Mouse (Mus musculus): ENCODE results near the gene Gas1. TPM values are rescaled to one million over a fixed set of nuclear protein-coding genes. Genes with fewer than 3 reads are reported as not detected.

Gene Gas1
- polyA plus RNA-seq, 1 experiment from 2014 or later = 10.1 TPM

GRCm38 (mm10) chr13:60133716-60134438 lies 43.3 kb downstream of the Gas1 start:
- Histone ChIP-seq H3K4me1 (ENCODE audit: control insufficient read depth, insufficient read depth, low read length) (peaks cover 6% of the 10 kb centered on the region; the same call in 1 of the 2 replicates), H3K9me3 (replicated peaks; ENCODE audit: control insufficient read depth, low read length, poor library complexity, severe bottlenecking) (no peaks in the 10 kb centered on the region), H3K4me3 (ENCODE audit: low read depth, low read length) (no peak overlapping the region), H3K27me3 (ENCODE audit: control insufficient read depth, insufficient read depth, low read depth, low read length) (no peaks in the 10 kb centered on the region), H3K9ac (ENCODE audit: low read depth, low read length) (no peak overlapping the region), H3K27ac (ENCODE audit: low read length) (no peak overlapping the region), H3K36me3 (ENCODE audit: control insufficient read depth, insufficient read depth, low read length) (no peaks in the 10 kb centered on the region), H3K4me2 (ENCODE audit: low read length) (no peak overlapping the region)
- 33% methylated on average over 10 of the region's 10 CpGs for WGBS
- no peak for ATAC-seq

- ATAC-seq = no peak
- H3K4me1 ChIP-seq (ENCODE audit: control insufficient read depth, insufficient read depth, low read length) = peaks cover 6% of the 10 kb centered on the region; the same call in 1 of the 2 replicates
- H3K36me3 ChIP-seq (ENCODE audit: control insufficient read depth, insufficient read depth, low read length) = no peaks in the 10 kb centered on the region
- no peak overlapping the region for H3K4me3 ChIP-seq (ENCODE audit: low read depth, low read length)
- H3K4me2 ChIP-seq (ENCODE audit: low read length) = no peak overlapping the region
- no peaks in the 10 kb centered on the region for H3K9me3 ChIP-seq (replicated peaks; ENCODE audit: control insufficient read depth, low read length, poor library complexity, severe bottlenecking)
- H3K27me3 ChIP-seq (ENCODE audit: control insufficient read depth, insufficient read depth, low read depth, low read length) = no peaks in the 10 kb centered on the region; the same call in 1 of the 2 replicates
- H3K27ac ChIP-seq (ENCODE audit: low read length) = no peak overlapping the region
- WGBS = 57% methylated on average over 13 of the region's 13 CpGs
- H3K9ac ChIP-seq (ENCODE audit: low read depth, low read length) = no peak overlapping the region
Observed at GRCm38 (mm10) chr13:60131771-60132170, 45.4 kb downstream of the Gas1 start.

- H3K27me3 ChIP-seq (ENCODE audit: control insufficient read depth, insufficient read depth, low read depth, low read length) = no peaks in the 10 kb centered on the region; the same call in 1 of the 2 replicates
- peaks cover 18% of the 10 kb centered on the region for H3K4me1 ChIP-seq (ENCODE audit: control insufficient read depth, insufficient read depth, low read length)
- no peak overlapping the region for H3K9ac ChIP-seq (ENCODE audit: low read depth, low read length)
- H3K9me3 ChIP-seq (replicated peaks; ENCODE audit: control insufficient read depth, low read length, poor library complexity, severe bottlenecking) = no peaks in the 10 kb centered on the region
- no peak overlapping the region for H3K27ac ChIP-seq (ENCODE audit: low read length)
- no peak for ATAC-seq
- H3K4me3 ChIP-seq (ENCODE audit: low read depth, low read length) = no peak overlapping the region
- WGBS = 71% methylated on average over 9 of the region's 9 CpGs
- H3K36me3 ChIP-seq (ENCODE audit: control insufficient read depth, insufficient read depth, low read length) = no peaks in the 10 kb centered on the region
- H3K4me2 ChIP-seq (ENCODE audit: low read length) = no peak overlapping the region
Observed at GRCm38 (mm10) chr13:60129541-60129940, 47.6 kb downstream of the Gas1 start.

GRCm38 (mm10) chr13:60126338-60126737 lies 50.8 kb downstream of the Gas1 start:
- Histone ChIP-seq H3K9ac (ENCODE audit: low read depth, low read length) (no peak overlapping the region), H3K9me3 (replicated peaks; ENCODE audit: control insufficient read depth, low read length, poor library complexity, severe bottlenecking) (no peaks in the 10 kb centered on the region), H3K4me2 (ENCODE audit: low read length) (peak overlapping the region; percentile 48), H3K27me3 (ENCODE audit: control insufficient read depth, insufficient read depth, low read depth, low read length) (no peaks in the 10 kb centered on the region; the same call in 1 of the 2 replicates), H3K27ac (ENCODE audit: low read length) (no peak overlapping the region), H3K4me3 (ENCODE audit: low read depth, low read length) (no peak overlapping the region), H3K4me1 (ENCODE audit: control insufficient read depth, insufficient read depth, low read length) (peaks cover 13% of the 10 kb centered on the region), H3K36me3 (ENCODE audit: control insufficient read depth, insufficient read depth, low read length) (no peaks in the 10 kb centered on the region)
- peak; percentile 65; the same call in 1 of the 2 replicates for ATAC-seq
- WGBS = 52% methylated on average over 19 of the region's 19 CpGs

GRCm38 (mm10) chr13:60125501-60126305 lies 51.5 kb downstream of the Gas1 start:
- H3K4me1 ChIP-seq (ENCODE audit: control insufficient read depth, insufficient read depth, low read length) = peaks cover 13% of the 10 kb centered on the region
- 17% methylated on average over 13 of the region's 13 CpGs for WGBS
- H3K27me3 ChIP-seq (ENCODE audit: control insufficient read depth, insufficient read depth, low read depth, low read length) = no peaks in the 10 kb centered on the region; the same call in 1 of the 2 replicates
- no peak overlapping the region for H3K4me3 ChIP-seq (ENCODE audit: low read depth, low read length)
- H3K4me2 ChIP-seq (ENCODE audit: low read length) = peak overlapping the region; percentile 48
- 0 out of 2 replicates have a peak overlapping the region, but pooled peaks have one; percentile 11 for H3K9ac ChIP-seq (ENCODE audit: low read depth, low read length)
- no peaks in the 10 kb centered on the region for H3K9me3 ChIP-seq (replicated peaks; ENCODE audit: control insufficient read depth, low read length, poor library complexity, severe bottlenecking)
- H3K36me3 ChIP-seq (ENCODE audit: control insufficient read depth, insufficient read depth, low read length) = no peaks in the 10 kb centered on the region
- no peak overlapping the region for H3K27ac ChIP-seq (ENCODE audit: low read length)
- ATAC-seq = peak; percentile 34; the same call in 1 of the 2 replicates

GRCm38 (mm10) chr13:60125020-60125419 lies 52.1 kb downstream of the Gas1 start:
- Histone ChIP-seq H3K9ac (ENCODE audit: low read depth, low read length) (no peak overlapping the region), H3K4me1 (ENCODE audit: control insufficient read depth, insufficient read depth, low read length) (peaks cover 13% of the 10 kb centered on the region), H3K4me2 (ENCODE audit: low read length) (no peak overlapping the region), H3K9me3 (replicated peaks; ENCODE audit: control insufficient read depth, low read length, poor library complexity, severe bottlenecking) (no peaks in the 10 kb centered on the region), H3K27ac (ENCODE audit: low read length) (no peak overlapping the region), H3K27me3 (ENCODE audit: control insufficient read depth, insufficient read depth, low read depth, low read length) (no peaks in the 10 kb centered on the region; the same call in 1 of the 2 replicates), H3K4me3 (ENCODE audit: low read depth, low read length) (no peak overlapping the region), H3K36me3 (ENCODE audit: control insufficient read depth, insufficient read depth, low read length) (no peaks in the 10 kb centered on the region)
- WGBS = 25% methylated on average over 3 of the region's 3 CpGs
- ATAC-seq = no peak

GRCm38 (mm10) chr13:60124456-60124855 lies 52.7 kb downstream of the Gas1 start:
- Histone ChIP-seq H3K27me3 (ENCODE audit: control insufficient read depth, insufficient read depth, low read depth, low read length) (no peaks in the 10 kb centered on the region; the same call in 1 of the 2 replicates), H3K9me3 (replicated peaks; ENCODE audit: control insufficient read depth, low read length, poor library complexity, severe bottlenecking) (no peaks in the 10 kb centered on the region), H3K9ac (ENCODE audit: low read depth, low read length) (no peak overlapping the region), H3K4me2 (ENCODE audit: low read length) (no peak overlapping the region), H3K27ac (ENCODE audit: low read length) (no peak overlapping the region), H3K4me1 (ENCODE audit: control insufficient read depth, insufficient read depth, low read length) (peaks cover 12% of the 10 kb centered on the region), H3K36me3 (ENCODE audit: control insufficient read depth, insufficient read depth, low read length) (no peaks in the 10 kb centered on the region), H3K4me3 (ENCODE audit: low read depth, low read length) (no peak overlapping the region)
- no peak for ATAC-seq
- WGBS = 60% methylated on average over 7 of the region's 7 CpGs
